In genomic region chr17:34746531-34746930, GRCm38 (mm10) we compare ENCODE assay signal across 30 mouse cellular contexts. TPM values are rescaled to one million over a fixed set of nuclear protein-coding genes. Genes with fewer than 3 reads are reported as not detected.
DNase-seq lines count a peak whose midpoint lies in the region; ATAC-seq and TF ChIP-seq lines count a peak whose summit lies in the region.
"Had no signal": no experiment of that assay in that cellular context is flagged by ENCODE, and none has a peak within 500 bp of the region (broad histone marks: within the 10 kb centered on the region; RNA-seq: fewer than 3 reads in every experiment).

No protein-coding gene starts in this region.

- H3K4me3 ChIP-seq in lung, postnatal 0 days (ENCODE audit: low read depth, low read length) = no peak overlapping the region
- no peak overlapping the region for H3K4me3 ChIP-seq in macrophage (ENCODE audit: inconsistent target)
- H3K4me3 ChIP-seq: embryonic facial prominence, embryonic 10.5 days; embryonic facial prominence, embryonic 13.5 days; erythroblast, embryonic 14.5 days; forebrain, embryonic 12.5 days; forebrain, embryonic 15.5 days; gastrocnemius, adult 2 months; heart, embryonic 13.5 days; hindbrain, embryonic 10.5 days; hindbrain, embryonic 13.5 days had no signal

- peak; percentile 96 for DNase-seq in heart, adult 11 months
- no peak for DNase-seq in heart, postnatal 14 days
- DNase-seq in lung, postnatal 0 days (ENCODE audit: low spot score) = peak; percentile 6
- DNase-seq in lung, postnatal 10 days = no peak
- DNase-seq in frontal cortex, postnatal 25 days (ENCODE audit: low spot score in 2 of 2) = no peak
- DNase-seq: adrenal gland, adult 2 months; adrenal gland, postnatal 14 days; cerebellum, adult 11-12 months; cerebellum, adult 8-10 months; cerebellum, postnatal 10 days; cerebellum, postnatal 36 days; embryo, embryonic 11 days; gastrocnemius, adult 2 months; gastrocnemius, postnatal 14 days; heart, postnatal 36 days had no signal

- H3K27me3 ChIP-seq in lung, postnatal 0 days (replicated peaks; ENCODE audit: insufficient read depth, low read length) = no peaks in the 10 kb centered on the region
- H3K27me3 ChIP-seq: embryonic facial prominence, embryonic 13.5 days; forebrain, embryonic 12.5 days; forebrain, embryonic 15.5 days; heart, embryonic 13.5 days; hindbrain, embryonic 13.5 days; Patski had no signal

- H3K4me2 ChIP-seq in lung, postnatal 0 days (replicated peaks; ENCODE audit: low read depth, low read length) = no peak overlapping the region
- H3K4me2 ChIP-seq: embryonic facial prominence, embryonic 13.5 days; forebrain, embryonic 12.5 days; forebrain, embryonic 15.5 days; heart, embryonic 13.5 days; hindbrain, embryonic 13.5 days had no signal

- H3K36me3 ChIP-seq in lung, postnatal 0 days (ENCODE audit: insufficient read depth, low read length) = no peaks in the 10 kb centered on the region
- H3K36me3 ChIP-seq in macrophage (ENCODE audit: inconsistent target) = no peaks in the 10 kb centered on the region
- H3K36me3 ChIP-seq: embryonic facial prominence, embryonic 10.5 days; embryonic facial prominence, embryonic 13.5 days; forebrain, embryonic 12.5 days; forebrain, embryonic 15.5 days; heart, embryonic 13.5 days; hindbrain, embryonic 10.5 days; hindbrain, embryonic 13.5 days had no signal

- H3K9ac ChIP-seq in lung, postnatal 0 days (replicated peaks; ENCODE audit: low read depth) = no peak overlapping the region
- H3K9ac ChIP-seq: embryonic facial prominence, embryonic 13.5 days; forebrain, embryonic 12.5 days; forebrain, embryonic 15.5 days; heart, embryonic 13.5 days; hindbrain, embryonic 13.5 days had no signal

- intact Hi-C loops in heart, postnatal 14 days (cut with DNase I) = no loop called here

- WGBS in lung, postnatal 0 days = 59% methylated on average over 5 of the region's 5 CpGs
- WGBS in macrophage (ENCODE audit: missing documents) = 82% methylated on average over 5 of the region's 5 CpGs

- no peak overlapping the region for H3K27ac ChIP-seq in lung, postnatal 0 days (ENCODE audit: low read length)
- H3K27ac ChIP-seq in macrophage = peak overlapping the region; percentile 55
- H3K27ac ChIP-seq: embryonic facial prominence, embryonic 10.5 days; embryonic facial prominence, embryonic 13.5 days; forebrain, embryonic 12.5 days; forebrain, embryonic 15.5 days; gastrocnemius, adult 2 months; heart, embryonic 13.5 days; hindbrain, embryonic 10.5 days; hindbrain, embryonic 13.5 days had no signal

- no peaks in the 10 kb centered on the region for H3K4me1 ChIP-seq in lung, postnatal 0 days (ENCODE audit: insufficient read depth, low read depth, low read length)
- H3K4me1 ChIP-seq: embryonic facial prominence, embryonic 10.5 days; embryonic facial prominence, embryonic 13.5 days; forebrain, embryonic 12.5 days; forebrain, embryonic 15.5 days; heart, embryonic 13.5 days; hindbrain, embryonic 10.5 days; hindbrain, embryonic 13.5 days had no signal

- no peak for TF ChIP-seq EP300 in lung, postnatal 0 days (IDR thresholded peaks at IDR 0.05)

- no peaks in the 10 kb centered on the region; the same call in 1 of the 2 replicates for H3K9me3 ChIP-seq in lung, postnatal 0 days (ENCODE audit: low read length)

- TF ChIP-seq CTCF in lung, postnatal 0 days (IDR thresholded peaks at IDR 0.05) = no peak

- ATAC-seq in lung, postnatal 0 days = no peak
- ATAC-seq: forebrain, embryonic 15.5 days; hindbrain, embryonic 16.5 days; intestine, postnatal 0 days; Patski had no signal

- no peaks in the 10 kb centered on the region for H3K79me2 ChIP-seq in macrophage (ENCODE audit: inconsistent target)

RNA-seq across cellular contexts. Expression of gene C4b, which starts 2.8 kb away (rescaled TPM):
- 10 to 100 TPM; 17.9 to 21.3 TPM for total RNA-seq in heart, postnatal 14 days (2021)
- 5.1 and 6.5 TPM in 2 replicates for polyA plus RNA-seq in lung, postnatal 0 days (2015; fragmentation: Nextera tagmentation; extraction: Ambion mirVana)
- total RNA-seq in macrophage (2018; cell fraction: chromatin; rRNA removed) = 10 to 100 TPM in 2 of 26 experiments, 1 to 10 TPM in 19, under 1 TPM in 4, not detected in 1; 0.20 to 13.8 (median 2.0) TPM
- 1 to 10 TPM in 8 of 26 experiments, under 1 TPM in 18; 0.14 to 3.7 (median 0.74) TPM for total RNA-seq in macrophage (2018; cell fraction: cytosol; rRNA removed)
- 10 to 100 TPM in 3 of 26 experiments, 1 to 10 TPM in 21, under 1 TPM in 2; 0.84 to 13.5 (median 2.3) TPM for total RNA-seq in macrophage (2018; cell fraction: nucleus; rRNA removed)
- polyA plus RNA-seq in macrophage (2018) = 0.21 to 1.4 TPM (median 0.32 TPM) in 3 replicates
- polyA plus RNA-seq: embryonic facial prominence, embryonic 10.5 days; embryonic facial prominence, embryonic 13.5 days; forebrain, embryonic 12.5 days; forebrain, embryonic 15.5 days; hindbrain, embryonic 10.5 days; hindbrain, embryonic 13.5 days had no signal

RNA-seq across cellular contexts. Expression of gene Cyp21a1, which starts 57.8 kb away (rescaled TPM):
- total RNA-seq in heart, postnatal 14 days (2021) = not detected
- polyA plus RNA-seq in lung, postnatal 0 days (2015; fragmentation: Nextera tagmentation; extraction: Ambion mirVana) = not detected in 2 replicates
- total RNA-seq in macrophage (2018; cell fraction: chromatin; rRNA removed) = not detected
- not detected for total RNA-seq in macrophage (2018; cell fraction: cytosol; rRNA removed)
- total RNA-seq in macrophage (2018; cell fraction: nucleus; rRNA removed) = not detected
- not detected in 3 replicates for polyA plus RNA-seq in macrophage (2018)
- total RNA-seq: gastrocnemius, adult 2 months; heart, adult 18-20 months; heart, postnatal 36 days had no signal
- polyA plus RNA-seq: cortical plate, adult 2 months; embryonic facial prominence, embryonic 10.5 days; embryonic facial prominence, embryonic 13.5 days; erythroblast, embryonic 14.5 days; forebrain, embryonic 12.5 days; forebrain, embryonic 15.5 days; heart, embryonic 13.5 days; heart, embryonic 16.5 days; hindbrain, embryonic 10.5 days; hindbrain, embryonic 13.5 days; hindbrain, embryonic 16.5 days; Patski had no signal

Comparison
In these comparisons a context has a peak if more than half of its experiments do, and no peak if none do; other contexts are left out.
1. DNase-seq: peak in heart, adult 11 months (single experiment) and lung, postnatal 0 days (single experiment); none in heart, postnatal 14 days (0 of 2), lung, postnatal 10 days (single experiment) and frontal cortex, postnatal 25 days (0 of 2).